Mouse (Mus musculus) forebrain, embryonic 16.5 days (tissue): ENCODE results near the gene Selenoo. TPM values are rescaled to one million over a fixed set of nuclear protein-coding genes. Genes with fewer than 3 reads are reported as not detected.
A peak's percentile ranks its signal among the peaks of the same experiment; 100 is the strongest.

Experiments used
- ATAC-seq: fragments of 200-750 bp; cut with Nextera tagmentation; 2 replicates; pipeline ENCODE4 v1.8.0; 2017; ENCODE audit warnings: mild to moderate bottlenecking, moderate library complexity
- H3K27ac ChIP-seq: fragments of 300-500 bp; sonication (generic); 2 replicates; pipeline ENCODE4 v1.5.1; 2014; ENCODE audit warnings: low read length, control low read depth
- H3K27me3 ChIP-seq: fragments of 300-500 bp; sonication (generic); replicated peaks from 2 replicates; pipeline ENCODE4 v1.6.1; 2014; ENCODE audit warnings: low read length; ENCODE audit not compliant: control insufficient read depth, insufficient read depth
- H3K36me3 ChIP-seq: fragments of 300-500 bp; sonication (generic); 2 replicates; pipeline ENCODE4 v1.6.1; 2014; ENCODE audit not compliant: control insufficient read depth, insufficient read depth
- H3K4me1 ChIP-seq: fragments of 300-500 bp; sonication (generic); replicated peaks from 2 replicates; pipeline ENCODE4 v1.6.1; 2014; ENCODE audit warnings: low read length; ENCODE audit not compliant: control insufficient read depth, insufficient read depth
- H3K4me2 ChIP-seq: fragments of 300-500 bp; sonication (generic); 2 replicates; pipeline ENCODE4 v1.6.1; 2014; ENCODE audit warnings: mild to moderate bottlenecking, low read length, control low read depth
- H3K4me3 ChIP-seq: fragments of 300-500 bp; sonication (generic); replicated peaks from 2 replicates; pipeline ENCODE4 v1.5.1; 2014; ENCODE audit warnings: mild to moderate bottlenecking, low read length, control low read depth
- H3K9ac ChIP-seq: fragments of 300-500 bp; sonication (generic); replicated peaks from 2 replicates; pipeline ENCODE4 v1.6.1; 2014; ENCODE audit warnings: low read depth, low read length, control low read depth
- H3K9me3 ChIP-seq: fragments of 300-500 bp; sonication (generic); 2 replicates; pipeline ENCODE4 v1.6.1; 2016; ENCODE audit warnings: low read length; ENCODE audit not compliant: control insufficient read depth
- WGBS: fragments of 180-500 bp; shearing (Covaris S2); extraction: QIAGEN DNeasy Blood & Tissue Kit; methylation state at CpG from one replicate; pipeline ENCODE4 v1.1.7; 2014; 5-methylcytosine and 5-hydroxymethylcytosine counted together
- polyA plus RNA-seq: library from polyadenylated mRNA; unstranded; fragments of >200 nt; fragmentation: Nextera tagmentation; extraction: Ambion mirVana; gene quantifications from 2 replicates; pipeline ENCODE4 v1.2.1, GENCODE M21; 2015

Gene Selenoo
- polyA plus RNA-seq, 1 experiment from 2014 or later = 24.2 TPM

- H3K27ac ChIP-seq = no peak overlapping the region
- H3K4me3 ChIP-seq = no peak overlapping the region
- no peak overlapping the region for H3K4me2 ChIP-seq
- H3K36me3 ChIP-seq = peaks cover 3% of the 10 kb centered on the region; the same call in 1 of the 2 replicates
- H3K4me1 ChIP-seq = peaks cover 25% of the 10 kb centered on the region
- H3K9me3 ChIP-seq = no peaks in the 10 kb centered on the region
- H3K9ac ChIP-seq = no peak overlapping the region
- 72% methylated on average over 4 of the region's 4 CpGs for WGBS
- peaks cover 7% of the 10 kb centered on the region for H3K27me3 ChIP-seq
- ATAC-seq = no peak
Measured at GRCm38 (mm10) chr15:89141905-89142304, 53.0 kb downstream of the Selenoo start.

- Histone ChIP-seq H3K4me3 (no peak overlapping the region), H3K27me3 (peaks cover 7% of the 10 kb centered on the region), H3K27ac (no peak overlapping the region), H3K4me1 (peaks cover 35% of the 10 kb centered on the region), H3K36me3 (peaks cover 3% of the 10 kb centered on the region; the same call in 1 of the 2 replicates), H3K4me2 (no peak overlapping the region), H3K9ac (no peak overlapping the region), H3K9me3 (no peaks in the 10 kb centered on the region)
- WGBS = 88% methylated on average over 2 of the region's 2 CpGs
- no peak for ATAC-seq
Measured at GRCm38 (mm10) chr15:89143134-89143533, 54.2 kb downstream of the Selenoo start.

- H3K4me2 ChIP-seq = no peak overlapping the region
- H3K27ac ChIP-seq = no peak overlapping the region
- H3K4me3 ChIP-seq = no peak overlapping the region
- H3K27me3 ChIP-seq = peaks cover under 1% of the 10 kb centered on the region
- ATAC-seq = no peak
- H3K4me1 ChIP-seq = peaks cover 39% of the 10 kb centered on the region
- no peak overlapping the region for H3K9ac ChIP-seq
- no peaks in the 10 kb centered on the region for H3K9me3 ChIP-seq
- peaks cover 3% of the 10 kb centered on the region; the same call in 1 of the 2 replicates for H3K36me3 ChIP-seq
- WGBS = 91% methylated on average over 11 of the region's 11 CpGs
Measured at GRCm38 (mm10) chr15:89144965-89145364, 56.1 kb downstream of the Selenoo start.

DNA sequence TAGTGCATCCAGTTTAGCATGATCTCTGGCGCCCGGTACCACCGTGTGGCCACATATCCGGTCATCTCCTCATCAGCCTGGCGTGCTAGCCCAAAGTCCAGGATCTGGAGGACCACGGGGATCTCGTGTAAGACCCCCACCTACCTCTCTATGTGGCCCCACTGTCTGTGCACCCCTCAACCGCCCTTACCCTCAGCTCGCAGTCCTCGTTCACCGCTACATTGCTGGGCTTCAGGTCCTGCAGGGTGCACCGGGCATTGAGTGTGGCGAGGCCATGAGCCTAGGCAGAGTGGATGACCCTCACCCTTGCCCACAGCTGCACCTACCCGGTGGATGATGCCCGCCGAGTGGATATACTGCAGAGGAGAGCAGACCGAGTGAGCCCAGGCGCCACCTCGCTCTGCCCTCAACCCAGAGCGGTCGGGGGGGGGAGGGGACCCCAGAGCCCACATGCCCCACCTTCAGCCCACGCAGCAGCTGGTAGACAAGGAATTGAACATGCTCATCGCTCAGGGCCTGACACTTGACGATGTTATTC lies 57.0 kb downstream of the Selenoo start:
- no peak for ATAC-seq
- peaks cover 3% of the 10 kb centered on the region; the same call in 1 of the 2 replicates for H3K36me3 ChIP-seq
- no peaks in the 10 kb centered on the region; the same call in 1 of the 2 replicates for H3K27me3 ChIP-seq
- no peaks in the 10 kb centered on the region for H3K9me3 ChIP-seq
- no peak overlapping the region for H3K9ac ChIP-seq
- peaks cover 34% of the 10 kb centered on the region for H3K4me1 ChIP-seq
- H3K27ac ChIP-seq = no peak overlapping the region
- peak overlapping the region; percentile 87 for H3K4me3 ChIP-seq
- peak overlapping the region; percentile 85 for H3K4me2 ChIP-seq
- WGBS = 80% methylated on average over 24 of the region's 24 CpGs

- 3% methylated on average over 27 of the region's 27 CpGs for WGBS
- H3K4me3 ChIP-seq = peak overlapping the region; percentile 87
- H3K9ac ChIP-seq = peak overlapping the region; percentile 66
Measured at GRCm38 (mm10) chr15:89146537-89146936, 57.7 kb downstream of the Selenoo start.

DNA sequence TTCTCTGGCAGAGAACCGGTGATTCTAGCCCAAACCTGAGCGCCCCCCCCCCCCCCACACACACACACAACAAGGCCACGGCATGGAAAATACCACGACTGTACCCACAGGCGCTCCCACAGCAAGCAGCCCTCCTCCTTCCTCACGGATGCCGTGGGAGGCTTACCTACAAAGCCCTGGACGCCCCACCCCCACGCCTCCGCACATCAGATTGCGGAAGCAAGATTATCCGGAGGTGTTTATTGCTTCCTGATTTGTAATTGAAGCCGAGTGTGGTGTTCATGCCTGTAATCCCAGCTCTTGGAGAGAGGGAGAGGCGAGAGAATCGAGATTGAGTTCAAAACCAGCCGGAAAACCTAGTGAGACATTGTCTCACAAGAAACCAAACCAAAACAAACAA lies 58.1 kb downstream of the Selenoo start:
- peak overlapping the region; percentile 53 for H3K27ac ChIP-seq
- no peaks in the 10 kb centered on the region for H3K27me3 ChIP-seq
- ATAC-seq = no peak
- H3K9me3 ChIP-seq = no peaks in the 10 kb centered on the region
- peaks cover 33% of the 10 kb centered on the region for H3K4me1 ChIP-seq
- WGBS = 5% methylated on average over 15 of the region's 16 CpGs
- peak overlapping the region; percentile 85 for H3K4me2 ChIP-seq
- H3K9ac ChIP-seq = peak overlapping the region; percentile 66
- H3K36me3 ChIP-seq = peaks cover 3% of the 10 kb centered on the region; the same call in 1 of the 2 replicates
- peak overlapping the region; percentile 87 for H3K4me3 ChIP-seq

More at GRCm38 (mm10) chr15:89146537-89146936, 57.7 kb downstream of the Selenoo start:
- Histone ChIP-seq H3K4me2 (peak overlapping the region; percentile 85), H3K27me3 (no peaks in the 10 kb centered on the region), H3K27ac (peak overlapping the region; percentile 53), H3K36me3 (peaks cover 3% of the 10 kb centered on the region; the same call in 1 of the 2 replicates), H3K9me3 (no peaks in the 10 kb centered on the region), H3K4me1 (peaks cover 33% of the 10 kb centered on the region)
- peak; percentile 45 for ATAC-seq

GRCm38 (mm10) chr15:89147456-89147855 lies 58.6 kb downstream of the Selenoo start:
- no peak overlapping the region for H3K27ac ChIP-seq

GRCm38 (mm10) chr15:89147895-89148294 lies 59.0 kb downstream of the Selenoo start:
- peak overlapping the region; percentile 87 for H3K4me3 ChIP-seq
- peaks cover 39% of the 10 kb centered on the region for H3K4me1 ChIP-seq
- H3K36me3 ChIP-seq = peaks cover 3% of the 10 kb centered on the region; the same call in 1 of the 2 replicates
- H3K4me2 ChIP-seq = peak overlapping the region; percentile 85
- no peak for ATAC-seq
- H3K27ac ChIP-seq = no peak overlapping the region; the same call in 1 of the 2 replicates
- H3K27me3 ChIP-seq = no peaks in the 10 kb centered on the region
- peak overlapping the region; percentile 92; the same call in 1 of the 2 replicates for H3K9ac ChIP-seq
- no peaks in the 10 kb centered on the region for H3K9me3 ChIP-seq
- WGBS = 54% methylated on average over 4 of the region's 4 CpGs

More at GRCm38 (mm10) chr15:89147456-89147855, 58.6 kb downstream of the Selenoo start:
- Histone ChIP-seq H3K36me3 (peaks cover 3% of the 10 kb centered on the region; the same call in 1 of the 2 replicates), H3K4me1 (peaks cover 38% of the 10 kb centered on the region), H3K4me3 (peak overlapping the region; percentile 87), H3K9ac (no peak overlapping the region), H3K4me2 (peak overlapping the region; percentile 85), H3K9me3 (no peaks in the 10 kb centered on the region), H3K27me3 (no peaks in the 10 kb centered on the region)
- no peak for ATAC-seq
- 16% methylated on average over 10 of the region's 10 CpGs for WGBS

- peaks cover 39% of the 10 kb centered on the region for H3K4me1 ChIP-seq
- H3K9ac ChIP-seq = peak overlapping the region; percentile 92
- peak overlapping the region; percentile 85 for H3K4me2 ChIP-seq
- peak overlapping the region; percentile 87 for H3K4me3 ChIP-seq
- H3K27me3 ChIP-seq = no peaks in the 10 kb centered on the region
- peak; percentile 19 for ATAC-seq
- 2% methylated on average over 25 of the region's 25 CpGs for WGBS
- peaks cover 3% of the 10 kb centered on the region; the same call in 1 of the 2 replicates for H3K36me3 ChIP-seq
- peak overlapping the region; percentile 91 for H3K27ac ChIP-seq
- no peaks in the 10 kb centered on the region for H3K9me3 ChIP-seq
Measured at GRCm38 (mm10) chr15:89148496-89149270, 59.8 kb downstream of the Selenoo start.
